Mouse (Mus musculus): ENCODE data around the gene Pi4k2a.

The Pi4k2a gene

DNA sequence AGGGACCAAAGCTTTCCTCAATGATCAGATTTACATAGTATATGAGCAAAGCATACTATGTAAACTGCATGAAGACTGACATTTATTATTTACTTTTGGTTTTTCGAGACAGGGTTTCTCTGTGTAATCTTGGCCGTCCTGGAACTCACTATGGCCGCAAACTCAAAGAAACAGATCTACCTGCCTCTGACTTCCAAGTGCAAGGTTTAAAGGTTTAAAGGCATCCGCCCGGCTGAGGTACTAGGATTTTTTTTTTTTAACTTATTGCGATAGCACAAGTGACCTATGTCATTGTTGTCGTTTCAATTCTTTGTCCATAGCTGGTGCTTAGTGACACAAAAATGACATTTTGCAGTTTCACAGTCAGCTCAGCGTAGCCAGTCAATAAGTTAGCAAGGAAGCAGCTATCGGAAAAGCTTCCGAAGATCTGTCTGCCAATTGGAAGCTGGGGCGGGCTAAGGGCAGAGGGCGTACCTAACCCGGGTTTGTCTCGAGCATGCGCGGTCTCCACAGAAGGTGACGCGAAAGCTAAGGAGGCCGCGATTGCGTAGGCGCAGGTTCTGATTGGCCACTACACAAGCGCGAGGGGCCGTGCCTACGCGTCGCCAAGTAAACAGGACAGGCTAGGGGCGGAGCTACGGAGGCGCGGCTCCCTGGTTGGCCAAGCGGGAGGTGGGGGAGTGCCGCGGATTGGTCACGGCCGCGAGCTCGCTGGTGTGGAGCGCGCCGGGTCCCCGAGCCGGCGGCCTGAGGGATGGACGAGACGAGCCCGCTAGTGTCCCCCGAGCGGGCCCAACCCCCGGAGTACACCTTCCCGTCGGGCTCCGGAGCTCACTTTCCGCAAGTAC is at the start of gene Pi4k2a:
Gene Pi4k2a, plus strand, starts transcription at position 723 of the 848 bp plus-strand sequence.
- DNase-seq (ENCODE audit: low read depth), result peak; percentile 100

DNA sequence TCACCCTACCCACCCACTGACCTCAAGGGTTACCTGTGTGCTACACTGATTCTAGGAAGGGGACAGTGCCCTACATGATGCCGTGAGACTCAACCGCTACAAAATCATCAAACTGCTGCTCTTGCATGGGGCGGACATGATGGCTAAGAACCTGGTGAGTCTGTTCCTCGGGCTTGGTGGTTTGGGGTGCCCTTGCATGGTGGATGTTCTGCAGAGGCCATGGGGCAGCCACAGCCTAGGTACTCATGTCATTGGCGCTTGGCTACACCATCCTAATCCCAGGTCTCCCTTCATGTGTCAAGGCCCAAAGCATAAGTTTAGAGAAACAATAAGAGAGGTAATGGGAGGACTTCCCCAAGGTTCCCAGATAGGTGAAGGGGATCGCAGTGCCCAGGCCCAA is 46.3 kb upstream of the Pi4k2a start:
- DNase-seq (ENCODE audit: low read depth), result no peak

GRCm38 (mm10) chr19:42045269-42046102 is 44.8 kb upstream of the Pi4k2a start, which contains the start of gene Hoga1:
Gene Hoga1, plus strand, starts transcription at chr19:42045610.
- peak; percentile 71 for DNase-seq (ENCODE audit: low read depth)

DNA sequence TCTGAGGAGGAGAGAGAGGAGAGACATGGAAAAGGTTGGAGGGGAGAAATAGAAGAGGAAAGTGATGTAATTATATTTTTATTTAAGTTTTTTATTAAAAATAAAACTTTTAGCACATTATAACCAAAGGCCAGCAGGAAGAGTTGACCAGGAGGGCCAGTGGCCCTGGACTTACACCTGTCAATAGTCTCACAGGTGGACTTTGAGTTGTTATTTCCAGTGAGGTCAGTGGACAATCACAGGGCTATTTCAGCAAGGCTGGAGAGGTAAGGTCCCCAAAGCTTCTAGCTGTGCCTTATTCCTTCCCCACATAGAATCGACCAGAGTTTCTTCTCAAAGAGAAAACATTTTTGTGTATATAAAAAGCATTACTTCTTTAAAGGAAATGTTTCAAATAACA is 40.0 kb upstream of the Pi4k2a start:
- DNase-seq (ENCODE audit: low read depth), result no peak

DNA sequence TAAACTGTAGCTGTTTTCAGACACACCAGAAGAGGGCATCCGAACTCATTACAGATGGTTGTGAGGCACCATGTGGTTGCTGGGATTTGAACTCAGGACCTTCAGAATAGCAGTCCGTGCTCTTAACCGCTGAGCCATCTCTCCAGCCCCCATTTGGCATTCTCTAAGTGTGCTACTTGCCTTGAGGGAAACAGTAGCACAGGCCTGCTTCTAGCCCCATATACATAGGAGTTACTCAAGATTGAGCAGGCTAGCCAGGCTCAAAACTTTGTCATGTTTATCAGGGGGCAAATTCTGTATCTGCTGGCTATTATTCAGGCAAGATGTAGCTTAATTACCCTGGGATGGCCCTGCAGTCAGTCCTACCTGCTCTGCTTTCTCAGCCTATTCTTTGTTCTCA is 38.9 kb upstream of the Pi4k2a start:
- DNase-seq (ENCODE audit: low read depth), result no peak

- DNase-seq (ENCODE audit: low read depth), result no peak
Measured at GRCm38 (mm10) chr19:42051948-42052347, 38.3 kb upstream of the Pi4k2a start, which contains the start of gene 4933411K16Rik. Gene 4933411K16Rik, plus strand, starts transcription at chr19:42052248.

- no peak for DNase-seq (ENCODE audit: low read depth)
Measured at GRCm38 (mm10) chr19:42054255-42054654, 36.0 kb upstream of the Pi4k2a start.

- DNase-seq (ENCODE audit: low read depth), result no peak
Measured at GRCm38 (mm10) chr19:42055881-42056280, 34.4 kb upstream of the Pi4k2a start.

DNA sequence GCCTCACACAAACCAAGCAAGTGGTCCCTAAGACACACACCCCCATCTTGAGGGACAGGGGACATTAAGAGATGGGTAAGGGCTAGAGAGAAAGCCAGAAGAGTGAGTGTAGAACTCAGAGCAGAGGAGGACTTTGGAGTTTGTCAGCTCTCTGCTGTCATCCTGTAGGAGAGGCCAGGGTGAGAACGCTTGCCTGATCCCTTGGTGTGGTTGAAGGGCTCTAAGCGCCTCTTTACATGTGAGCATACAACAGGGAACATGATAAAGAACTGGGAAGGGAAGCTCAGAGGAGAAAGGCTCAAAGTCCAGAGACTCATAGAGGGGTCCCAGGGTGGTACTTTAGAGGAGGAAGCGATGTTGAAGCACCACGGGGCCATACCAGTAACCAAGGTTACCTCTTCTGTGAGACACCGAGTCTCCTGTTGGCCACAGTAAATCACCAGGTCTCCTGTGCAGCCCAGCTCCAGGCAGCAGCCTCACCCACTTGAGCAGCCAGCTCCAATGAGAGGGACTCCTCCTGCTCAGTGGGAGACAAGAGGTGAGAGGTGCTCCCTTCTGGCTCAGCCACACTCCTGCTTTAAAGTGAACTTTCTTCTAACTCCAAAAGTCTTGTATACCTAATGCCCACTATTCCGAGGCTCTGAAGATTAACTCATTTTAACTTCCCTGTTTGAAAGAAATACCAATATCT is 33.4 kb upstream of the Pi4k2a start:
- no peak for DNase-seq (ENCODE audit: low read depth)

DNA sequence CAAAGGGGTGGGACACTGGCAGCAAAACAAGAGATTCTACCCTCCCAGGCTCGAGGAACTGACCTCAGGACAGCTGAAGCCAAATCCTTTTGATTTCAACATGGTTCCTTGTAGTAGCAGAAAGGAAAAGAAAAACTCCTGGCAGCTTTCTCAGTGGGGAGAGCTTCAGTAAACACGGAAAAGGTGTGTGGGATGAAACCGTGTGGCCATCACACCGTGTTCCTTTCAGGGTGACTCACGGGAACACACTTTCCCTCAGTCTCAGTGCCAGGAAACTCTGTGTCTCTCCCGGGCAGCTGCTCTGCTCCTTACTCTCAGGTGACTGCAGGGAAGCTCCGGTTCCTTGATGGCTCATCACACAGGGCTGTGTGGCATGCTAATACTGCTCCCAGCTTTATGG is 31.8 kb upstream of the Pi4k2a start:
- no peak for DNase-seq (ENCODE audit: low read depth)

DNA sequence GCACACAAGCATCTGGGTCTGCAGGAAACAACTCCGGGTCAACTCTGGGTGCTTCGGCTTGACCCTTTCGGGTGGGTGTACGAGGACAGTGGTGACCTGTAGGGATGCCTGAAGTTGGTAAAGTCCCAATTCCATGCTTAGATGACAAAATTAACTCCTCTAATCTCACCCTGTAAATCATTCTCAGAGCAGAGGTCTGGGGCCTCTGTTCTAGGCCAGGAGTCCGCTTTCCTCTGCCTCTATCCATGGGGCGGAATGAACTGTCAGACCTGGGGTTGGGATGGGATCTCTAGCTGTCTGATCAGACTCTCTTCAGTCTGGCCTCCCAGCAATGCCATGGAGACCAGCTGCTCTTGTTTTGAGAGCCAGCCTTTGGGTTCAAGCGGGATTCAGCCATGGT is 28.8 kb upstream of the Pi4k2a start:
- DNase-seq (ENCODE audit: low read depth), result no peak

DNA sequence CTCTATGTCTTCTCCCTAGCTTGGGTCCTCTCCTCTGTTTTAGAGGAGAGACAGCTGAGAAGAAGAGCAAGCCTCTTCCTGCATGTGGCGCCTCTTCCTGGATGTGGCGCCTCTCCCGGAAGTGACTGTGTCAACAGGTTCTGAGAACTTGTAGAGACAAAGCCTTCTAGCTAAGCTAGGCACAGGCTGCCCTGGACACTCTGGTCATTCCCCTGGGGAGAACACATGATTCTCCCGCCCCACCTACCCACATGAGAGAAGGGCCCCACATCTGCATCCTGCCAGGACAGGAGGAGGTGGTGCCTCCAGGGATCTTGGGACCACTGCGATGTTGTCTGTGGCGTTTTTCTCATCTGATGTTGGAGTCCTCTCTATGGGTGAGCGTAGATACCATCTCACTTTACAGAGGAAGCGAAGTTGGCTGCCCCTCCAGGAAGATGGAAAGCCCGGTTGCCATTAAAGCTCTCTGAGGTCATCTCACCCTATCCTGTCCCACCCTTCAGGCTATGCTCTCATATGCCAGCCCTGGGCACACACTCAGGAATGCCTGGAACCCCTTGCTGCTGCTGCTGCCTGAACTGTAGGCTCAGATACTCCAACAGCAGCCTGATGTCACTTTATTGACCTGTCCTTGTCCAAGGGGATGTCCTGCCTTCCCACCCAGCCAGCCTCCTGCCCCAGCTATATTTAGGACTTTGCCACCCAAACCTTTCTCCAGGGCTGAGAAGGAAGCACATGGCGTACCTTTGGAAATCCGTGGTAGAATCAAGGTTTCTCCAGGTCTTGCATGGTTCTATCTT is 21.6 kb upstream of the Pi4k2a start:
- no peak for DNase-seq (ENCODE audit: low read depth)

DNA sequence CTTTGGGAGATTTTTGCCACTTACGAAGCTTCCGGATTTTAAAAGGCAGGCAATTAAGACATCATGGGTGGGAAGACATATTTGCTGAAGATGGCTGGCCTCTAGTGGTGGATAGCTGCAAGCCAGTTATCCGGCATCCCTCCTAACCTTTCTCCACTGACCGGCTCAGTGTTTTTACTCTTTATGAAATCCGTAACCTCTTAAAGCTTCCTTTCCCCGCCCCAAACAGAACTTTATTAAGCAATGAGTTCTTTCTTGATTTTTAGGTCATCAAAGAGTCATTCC is 21.1 kb upstream of the Pi4k2a start:
- DNase-seq (ENCODE audit: low read depth), result no peak

DNA sequence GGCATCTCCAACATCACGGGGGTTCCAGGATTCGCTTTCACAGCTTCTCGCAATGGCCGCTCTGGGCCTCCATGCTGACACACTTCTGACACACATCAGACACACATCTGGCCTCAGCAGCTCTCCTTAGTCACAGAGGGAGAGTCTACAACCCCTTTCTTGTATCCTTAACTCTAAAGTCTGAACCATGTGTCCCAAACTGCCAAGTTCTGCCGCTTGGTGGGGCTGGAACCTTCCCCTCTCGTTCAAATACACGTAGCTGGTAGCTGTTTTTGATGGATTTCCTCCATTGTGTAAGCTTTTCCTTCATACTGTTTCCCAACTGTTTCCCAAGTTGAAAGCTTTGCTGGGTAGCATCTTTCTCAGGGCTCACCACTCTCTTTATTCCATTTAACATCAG is 19.0 kb upstream of the Pi4k2a start:
- DNase-seq (ENCODE audit: low read depth), result no peak

DNA sequence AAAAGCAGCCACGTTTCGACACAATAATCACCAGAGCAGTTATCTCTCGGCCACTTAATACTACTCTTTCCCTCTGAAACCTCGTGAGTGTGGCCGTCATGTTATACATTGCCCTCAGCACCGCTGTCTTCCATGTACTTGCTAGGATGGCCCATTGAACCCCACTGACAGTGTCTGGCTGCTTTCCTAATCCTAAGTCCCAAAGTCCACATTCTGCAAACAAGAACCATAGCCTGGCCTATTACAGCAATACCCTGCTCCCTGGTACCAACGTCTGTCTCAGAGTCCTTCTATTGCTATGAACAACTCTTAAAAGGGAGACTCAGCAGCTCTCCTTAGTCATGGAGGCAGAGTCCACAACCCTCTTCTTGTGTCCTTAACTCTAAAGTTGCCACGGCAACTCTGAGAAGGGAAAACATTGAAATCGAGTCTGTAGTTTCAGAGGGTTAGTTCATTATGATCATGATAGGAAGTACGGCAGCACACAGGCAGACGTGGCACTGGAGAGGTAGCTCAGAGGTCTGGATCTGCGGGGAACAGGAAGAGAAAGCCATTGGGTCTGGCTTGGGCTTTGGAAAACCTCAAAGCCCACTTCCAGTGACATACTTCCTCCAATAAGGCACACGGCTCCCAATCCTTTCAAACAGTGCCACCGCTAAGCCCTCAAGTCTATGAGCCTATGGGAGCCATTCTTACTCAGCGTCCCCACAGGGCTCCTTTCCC is 18.2 kb upstream of the Pi4k2a start:
- DNase-seq (ENCODE audit: low read depth), result no peak

GRCm38 (mm10) chr19:42072802-42073201 is 17.5 kb upstream of the Pi4k2a start:
- DNase-seq (ENCODE audit: low read depth), result no peak

DNA sequence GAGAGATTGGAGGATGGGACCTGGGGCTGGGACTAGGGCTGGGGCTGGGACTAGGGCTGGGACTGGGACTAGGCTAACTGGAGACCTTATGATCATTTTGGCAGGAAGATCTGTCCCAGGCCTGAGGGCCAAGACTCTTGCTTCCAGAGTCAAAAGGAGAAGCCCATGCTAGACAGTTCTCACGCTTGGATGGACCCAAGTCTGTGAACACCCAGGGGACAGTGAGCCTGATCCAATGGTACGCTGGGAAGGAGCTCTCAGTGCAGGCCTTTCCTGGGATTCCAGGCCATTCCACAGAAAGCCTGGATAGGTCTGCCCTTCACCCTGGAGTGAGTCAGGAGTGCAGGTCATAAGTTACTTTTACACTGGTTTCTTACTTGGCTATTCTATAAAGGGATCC is 15.2 kb upstream of the Pi4k2a start:
- no peak for DNase-seq (ENCODE audit: low read depth)

GRCm38 (mm10) chr19:42075992-42076391 is 14.3 kb upstream of the Pi4k2a start:
- no peak for DNase-seq (ENCODE audit: low read depth)

- DNase-seq (ENCODE audit: low read depth), result no peak
Measured at GRCm38 (mm10) chr19:42078566-42078965, 11.7 kb upstream of the Pi4k2a start.

DNA sequence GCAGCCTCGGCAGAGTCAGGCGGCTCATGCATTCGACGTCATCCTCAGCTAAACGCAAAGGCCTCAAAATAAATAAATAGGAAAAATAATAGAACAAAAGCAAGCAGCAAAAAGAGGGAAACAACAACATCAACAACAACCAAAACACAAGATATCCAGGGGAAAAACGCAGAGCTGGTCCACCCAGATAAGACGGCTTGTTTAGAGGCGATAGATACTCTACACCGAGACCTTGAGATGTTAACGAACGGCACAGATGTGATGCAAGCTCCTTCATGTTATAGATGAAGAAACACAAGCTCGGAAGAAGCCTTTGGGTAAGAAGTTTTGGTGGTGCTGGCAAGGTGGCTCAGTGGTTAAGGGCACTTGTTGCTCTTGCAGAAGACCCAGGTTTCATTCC is 11.3 kb upstream of the Pi4k2a start:
- no peak for DNase-seq (ENCODE audit: low read depth)

GRCm38 (mm10) chr19:42079950-42080349 is 10.3 kb upstream of the Pi4k2a start:
- DNase-seq (ENCODE audit: low read depth), result no peak
